Mouse (Mus musculus) C2C12 (cell line): Measurements from ENCODE around the gene Cul9.

Source experiments
- CTCF ChIP-seq: IDR thresholded peaks from one replicate; pipeline ENCODE4 v1.5.1; 2011; ENCODE audit not compliant: control insufficient read depth, insufficient read depth, insufficient read length
- FOSL1 ChIP-seq: IDR thresholded peaks from one replicate; pipeline ENCODE4 v1.8.0; 2011; ENCODE audit warnings: mild to moderate bottlenecking, low read length; ENCODE audit not compliant: poor library complexity, insufficient read depth, severe bottlenecking
- MAX ChIP-seq: IDR thresholded peaks from one replicate; pipeline ENCODE4 v1.6.1; 2011; ENCODE audit warnings: mild to moderate bottlenecking, control low read depth

DNA sequence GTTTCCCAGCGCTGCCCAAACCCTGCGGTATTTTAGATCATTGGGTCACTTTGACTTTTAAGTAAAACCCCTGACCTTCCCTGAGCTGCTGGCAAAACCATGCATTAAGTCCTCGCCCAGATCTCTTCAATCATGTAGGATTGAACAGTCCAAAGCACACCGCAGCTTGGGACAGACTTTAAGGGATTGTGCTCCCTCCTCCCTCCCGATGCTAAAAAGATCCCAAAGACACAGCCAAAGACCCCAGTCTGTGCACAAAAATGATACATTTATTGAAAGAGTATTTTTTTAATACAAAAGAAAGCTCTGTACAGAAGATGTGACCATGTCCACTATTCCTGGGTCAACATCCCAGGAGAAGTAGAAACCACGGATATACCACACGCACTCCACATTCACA, 403 bp upstream of the Cul9 start:
- TF ChIP-seq CTCF (no peak), MAX (no peak), FOSL1 (no peak)
